Mouse (Mus musculus) splenic B cell, adult 2 months (primary cell): Measurements from ENCODE around the gene Olfr1513.
"Not testable (repeated sequence)": the region's sequence is repeated elsewhere in the genome, so short reads cannot be mapped to it uniquely, and the experiment has no call there.

Experiments
- DNase-seq: peaks from one replicate; pipeline ENCODE4 v3.0.0-alpha.2; 2011; ENCODE audit warnings: low read depth, low spot score
- H3K27me3 ChIP-seq: 2 replicates; pipeline ENCODE4 v1.6.1; 2012; ENCODE audit warnings: mild to moderate bottlenecking, low read length, moderate library complexity, mixed read lengths; ENCODE audit not compliant: control insufficient read depth, poor library complexity, insufficient read depth, severe bottlenecking
- H3K36me3 ChIP-seq: 2 replicates; pipeline ENCODE4 v1.6.1; 2012; ENCODE audit warnings: mild to moderate bottlenecking, low read length, moderate library complexity, mixed read lengths; ENCODE audit not compliant: control insufficient read depth, poor library complexity, insufficient read depth, severe bottlenecking

The Olfr1513 gene

DNA sequence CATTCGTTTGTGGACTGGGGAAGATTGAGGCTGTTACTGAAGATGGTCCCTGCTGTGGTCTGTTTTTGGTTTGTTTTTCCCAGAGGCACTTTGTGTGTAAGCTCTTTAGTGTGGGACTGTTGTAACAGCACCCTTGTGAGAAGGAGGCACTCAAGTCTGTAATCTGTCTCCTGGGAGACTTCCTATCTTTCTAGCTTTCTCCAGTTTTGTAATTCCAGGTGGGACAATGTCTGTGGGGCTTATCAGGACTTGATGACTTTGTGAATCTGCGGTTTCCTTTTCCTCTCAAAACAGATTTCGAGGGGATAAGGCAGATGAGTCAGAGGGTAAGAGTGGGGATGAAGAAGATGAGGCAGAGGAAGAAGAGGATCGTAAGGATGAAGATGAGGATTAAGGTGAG lies at the start of gene Olfr1513:
Gene Olfr1513, minus strand, starts transcription at position 101 of the 400 bp plus-strand sequence.
- DNase-seq = no peak
- Histone ChIP-seq H3K27me3 (no peaks in the 10 kb centered on the region), H3K36me3 (no peaks in the 10 kb centered on the region)

DNA sequence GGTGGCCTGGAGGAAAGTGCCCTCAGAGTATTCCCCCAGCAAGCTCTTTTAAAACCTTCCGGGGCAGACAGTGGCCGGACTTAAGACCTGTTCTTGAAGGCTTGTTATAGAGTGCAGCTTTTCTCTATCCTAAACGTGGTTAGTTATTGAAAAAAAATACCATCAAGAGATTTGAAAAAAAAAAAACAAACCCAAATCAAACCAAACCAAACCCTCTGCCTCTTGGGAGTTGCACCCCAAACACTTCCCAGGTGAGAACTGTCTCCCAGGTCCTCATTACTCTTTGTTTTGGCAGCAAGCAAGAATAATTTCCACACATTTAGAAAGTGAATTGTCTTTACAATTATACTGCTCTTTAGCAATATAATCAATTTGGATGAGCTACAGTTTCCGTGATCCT lies 41.1 kb upstream of the Olfr1513 start, which contains the start of gene Olfr1511:
Gene Olfr1511, minus strand, starts transcription at position 101 of the 400 bp plus-strand sequence.
- H3K27me3 ChIP-seq = no peaks in the 10 kb centered on the region
- no peaks in the 10 kb centered on the region for H3K36me3 ChIP-seq

GRCm38 (mm10) chr14:52390084-52390848 lies 34.1 kb upstream of the Olfr1513 start:
- not testable (repeated sequence) for H3K36me3 ChIP-seq, DNase-seq, H3K27me3 ChIP-seq

More for the DNA sequence above, 41.1 kb upstream of the Olfr1513 start, which contains the start of gene Olfr1511:
- DNase-seq = no peak

- no peaks in the 10 kb centered on the region for H3K27me3 ChIP-seq
- no peaks in the 10 kb centered on the region for H3K36me3 ChIP-seq
- DNase-seq = no peak
These were observed 22.9 kb upstream of the Olfr1513 start, which contains the start of gene Olfr1512 for GRCm38 (mm10) chr14:52379068-52379467. TSS of gene Olfr1512 (minus strand) at chr14:52379168.

GRCm38 (mm10) chr14:52368741-52369140 lies 12.5 kb upstream of the Olfr1513 start:
- Histone ChIP-seq H3K36me3 (no peaks in the 10 kb centered on the region), H3K27me3 (no peaks in the 10 kb centered on the region)
- no peak for DNase-seq

GRCm38 (mm10) chr14:52339512-52339852 lies 16.7 kb downstream of the Olfr1513 start:
- Histone ChIP-seq H3K36me3 (no peaks in the 10 kb centered on the region), H3K27me3 (no peaks in the 10 kb centered on the region)
- DNase-seq = no peak

GRCm38 (mm10) chr14:52338751-52339511 lies 17.3 kb downstream of the Olfr1513 start:
- Histone ChIP-seq H3K36me3 (no peaks in the 10 kb centered on the region), H3K27me3 (no peaks in the 10 kb centered on the region)
- peak; percentile 82 for DNase-seq

GRCm38 (mm10) chr14:52332171-52332570 lies 24.0 kb downstream of the Olfr1513 start:
- Histone ChIP-seq H3K27me3 (no peaks in the 10 kb centered on the region), H3K36me3 (no peaks in the 10 kb centered on the region)
- no peak for DNase-seq

DNA sequence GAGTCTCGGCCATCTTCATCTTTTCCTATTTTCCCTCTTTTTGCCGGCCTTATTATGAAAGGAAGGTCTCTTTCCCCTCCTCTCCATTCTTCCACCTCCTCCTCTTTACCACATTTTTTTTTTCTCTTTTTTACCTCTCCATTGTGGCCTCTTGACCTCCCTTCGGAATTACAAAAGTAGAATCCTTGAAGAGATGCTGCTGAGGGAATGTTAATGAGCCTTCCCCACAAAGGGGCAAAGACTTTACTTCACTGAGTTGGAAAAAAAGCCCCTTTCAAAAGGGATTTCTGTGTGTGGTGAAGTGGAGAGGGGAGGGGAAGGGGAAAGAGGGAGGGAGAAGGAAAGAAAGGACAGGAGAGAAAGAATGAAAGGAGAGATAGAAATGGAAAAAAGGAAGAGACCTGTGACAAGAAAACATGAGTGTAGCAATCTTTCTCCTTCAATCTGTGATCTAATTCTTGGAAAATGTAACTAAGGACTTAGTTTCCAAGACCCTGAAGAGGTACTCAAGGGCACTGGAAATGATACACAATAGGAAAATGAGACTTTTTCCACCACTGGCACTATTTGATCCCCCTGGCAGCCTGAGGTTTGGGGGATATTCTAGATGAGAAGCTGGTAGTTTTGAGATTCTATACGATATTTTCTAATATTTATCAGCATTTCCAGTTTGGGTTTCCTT lies 25.0 kb downstream of the Olfr1513 start:
- DNase-seq = no peak
- H3K27me3 ChIP-seq = no peaks in the 10 kb centered on the region
- no peaks in the 10 kb centered on the region for H3K36me3 ChIP-seq

GRCm38 (mm10) chr14:52327910-52328812 lies 28.0 kb downstream of the Olfr1513 start, which contains the start of gene Sall2:
TSS of gene Sall2 (minus strand) at chr14:52328762.
- DNase-seq = no peak
- Histone ChIP-seq H3K27me3 (no peaks in the 10 kb centered on the region), H3K36me3 (no peaks in the 10 kb centered on the region)

- Histone ChIP-seq H3K36me3 (no peaks in the 10 kb centered on the region), H3K27me3 (no peaks in the 10 kb centered on the region)
- DNase-seq = no peak
These were observed 28.8 kb downstream of the Olfr1513 start for GRCm38 (mm10) chr14:52327375-52327901.

- DNase-seq = no peak
- no peaks in the 10 kb centered on the region for H3K27me3 ChIP-seq
- H3K36me3 ChIP-seq = no peaks in the 10 kb centered on the region
These were observed 30.3 kb downstream of the Olfr1513 start for GRCm38 (mm10) chr14:52325890-52326289.

DNA sequence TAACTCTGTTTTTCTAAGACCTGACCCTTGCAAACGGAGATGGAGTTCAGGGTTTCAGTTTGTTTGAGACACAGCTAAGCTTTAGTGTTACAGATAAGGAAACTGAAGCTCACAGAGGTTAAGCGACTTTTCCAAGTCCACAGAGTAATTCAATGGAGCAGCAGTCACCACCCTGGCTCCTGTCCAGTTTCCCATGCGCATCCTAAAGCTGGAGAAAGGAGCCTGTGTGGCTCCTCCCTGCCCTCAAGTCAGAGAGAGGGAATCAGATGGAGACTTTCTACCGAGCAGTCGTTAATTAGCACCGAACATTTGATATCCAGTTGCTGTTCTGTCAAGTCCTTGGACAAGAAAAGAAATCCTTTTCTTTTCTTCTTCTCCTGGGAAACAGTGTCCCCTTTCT lies 36.8 kb downstream of the Olfr1513 start:
- no peaks in the 10 kb centered on the region for H3K36me3 ChIP-seq
- H3K27me3 ChIP-seq = peaks cover 3% of the 10 kb centered on the region
- no peak for DNase-seq
